Mouse (Mus musculus): ENCODE results near the gene Vmn1r139. TPM values are rescaled to one million over a fixed set of nuclear protein-coding genes. Genes with fewer than 3 reads are reported as not detected.
"Not testable (repeated sequence)": the region's sequence is repeated elsewhere in the genome, so short reads cannot be mapped to it uniquely, and the experiment has no call there.

Gene Vmn1r139
- not detected in 2 replicates for polyA plus RNA-seq (2015; fragmentation: Nextera tagmentation; extraction: Ambion mirVana)

GRCm38 (mm10) chr7:22068757-22069156 lies at the start of gene Vmn1r139:
Gene Vmn1r139 (plus strand): TSS chr7:22069057.
- not testable (repeated sequence) for H3K27me3 ChIP-seq (replicated peaks; ENCODE audit: control insufficient read depth, insufficient read depth, low read length); H3K9me3 ChIP-seq (ENCODE audit: control insufficient read depth, low read length); H3K27ac ChIP-seq (ENCODE audit: low read length); H3K4me2 ChIP-seq (ENCODE audit: low read length); H3K9ac ChIP-seq (replicated peaks; ENCODE audit: low read depth, low read length); ATAC-seq; H3K4me3 ChIP-seq (replicated peaks; ENCODE audit: low read length); H3K36me3 ChIP-seq (ENCODE audit: control insufficient read depth, insufficient read depth); H3K4me1 ChIP-seq (replicated peaks; ENCODE audit: control insufficient read depth, insufficient read depth, low read length)
- no CpG with 5 or more reads among the region's 7 CpGs for WGBS

DNA sequence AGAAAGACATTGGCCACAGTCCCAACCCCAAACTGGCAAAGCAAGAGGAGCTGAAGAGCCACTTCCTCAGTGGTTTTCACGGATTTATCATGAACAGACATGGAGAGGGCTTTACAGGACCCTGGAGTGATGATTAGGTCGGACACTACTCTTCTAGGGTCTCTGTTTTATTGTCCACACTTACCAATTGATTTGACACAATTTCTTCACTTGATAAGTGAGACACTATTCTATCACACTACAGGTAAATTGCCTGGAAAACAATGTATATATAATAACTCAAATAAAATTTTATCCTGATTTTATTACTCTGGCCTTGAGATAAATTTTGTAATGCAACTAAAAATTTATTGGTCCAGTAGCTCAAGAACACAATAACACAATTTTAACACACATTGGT lies 40.1 kb upstream of the Vmn1r139 start, which contains the start of gene Vmn1r138:
Vmn1r138 (minus strand) TSS at position 101 of the 400 bp plus-strand sequence.
- H3K4me1 ChIP-seq (replicated peaks; ENCODE audit: control insufficient read depth, insufficient read depth, low read length); H3K9me3 ChIP-seq (ENCODE audit: control insufficient read depth, low read length); H3K36me3 ChIP-seq (ENCODE audit: control insufficient read depth, insufficient read depth); H3K27me3 ChIP-seq (replicated peaks; ENCODE audit: control insufficient read depth, insufficient read depth, low read length); ATAC-seq; H3K4me2 ChIP-seq (ENCODE audit: low read length); H3K4me3 ChIP-seq (replicated peaks; ENCODE audit: low read length); H3K9ac ChIP-seq (replicated peaks; ENCODE audit: low read depth, low read length); H3K27ac ChIP-seq (ENCODE audit: low read length): not testable (repeated sequence)
- no CpG with 5 or more reads among the region's 2 CpGs for WGBS

- H3K9ac ChIP-seq (replicated peaks; ENCODE audit: low read depth, low read length); H3K27ac ChIP-seq (ENCODE audit: low read length); H3K27me3 ChIP-seq (replicated peaks; ENCODE audit: control insufficient read depth, insufficient read depth, low read length); ATAC-seq; H3K4me1 ChIP-seq (replicated peaks; ENCODE audit: control insufficient read depth, insufficient read depth, low read length); H3K4me2 ChIP-seq (ENCODE audit: low read length); H3K9me3 ChIP-seq (ENCODE audit: control insufficient read depth, low read length); H3K4me3 ChIP-seq (replicated peaks; ENCODE audit: low read length); H3K36me3 ChIP-seq (ENCODE audit: control insufficient read depth, insufficient read depth): not testable (repeated sequence)
- no CpG with 5 or more reads among the region's 1 CpGs for WGBS
Measured at GRCm38 (mm10) chr7:22056205-22056604, 12.7 kb upstream of the Vmn1r139 start, which contains the start of gene Gm6176. Gene Gm6176 (minus strand): TSS chr7:22056305.

GRCm38 (mm10) chr7:22118145-22118544 lies 49.3 kb downstream of the Vmn1r139 start, which contains the start of gene Gm16451:
Gene Gm16451 (minus strand): TSS chr7:22118245.
- not testable (repeated sequence) for H3K9me3 ChIP-seq (ENCODE audit: control insufficient read depth, low read length); H3K27me3 ChIP-seq (replicated peaks; ENCODE audit: control insufficient read depth, insufficient read depth, low read length); H3K4me1 ChIP-seq (replicated peaks; ENCODE audit: control insufficient read depth, insufficient read depth, low read length); H3K4me2 ChIP-seq (ENCODE audit: low read length); H3K4me3 ChIP-seq (replicated peaks; ENCODE audit: low read length); H3K27ac ChIP-seq (ENCODE audit: low read length); H3K9ac ChIP-seq (replicated peaks; ENCODE audit: low read depth, low read length); ATAC-seq; H3K36me3 ChIP-seq (ENCODE audit: control insufficient read depth, insufficient read depth)
- no CpG with 5 or more reads among the region's 2 CpGs for WGBS

DNA sequence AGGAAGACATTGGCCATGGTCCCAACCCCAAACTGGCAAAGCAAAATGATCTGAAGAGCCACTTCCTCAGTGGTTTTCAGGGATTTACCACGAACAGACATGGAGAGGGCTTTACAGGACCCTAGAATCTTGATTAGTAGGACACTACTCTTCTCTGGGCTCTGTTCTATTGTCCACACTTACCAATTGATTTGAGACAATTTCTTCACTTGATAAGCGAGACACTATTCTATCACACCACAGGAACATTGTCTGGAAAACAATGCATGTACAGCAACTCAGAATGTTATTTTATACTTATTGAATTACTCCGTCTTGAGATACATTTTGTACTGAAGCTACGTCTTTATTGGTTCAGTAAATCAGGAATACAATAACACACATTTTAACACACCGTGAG lies 65.8 kb downstream of the Vmn1r139 start, which contains the start of gene Gm10666:
Gm10666 (minus strand) TSS at position 101 of the 400 bp plus-strand sequence.
- not testable (repeated sequence) for H3K4me3 ChIP-seq (replicated peaks; ENCODE audit: low read length)

More for the DNA sequence above, 65.8 kb downstream of the Vmn1r139 start, which contains the start of gene Gm10666:
- ATAC-seq; H3K27ac ChIP-seq (ENCODE audit: low read length); H3K9ac ChIP-seq (replicated peaks; ENCODE audit: low read depth, low read length); H3K4me2 ChIP-seq (ENCODE audit: low read length); H3K36me3 ChIP-seq (ENCODE audit: control insufficient read depth, insufficient read depth); H3K27me3 ChIP-seq (replicated peaks; ENCODE audit: control insufficient read depth, insufficient read depth, low read length); H3K9me3 ChIP-seq (ENCODE audit: control insufficient read depth, low read length); H3K4me1 ChIP-seq (replicated peaks; ENCODE audit: control insufficient read depth, insufficient read depth, low read length): not testable (repeated sequence)
- WGBS, result no CpG with 5 or more reads among the region's 5 CpGs

Other genes starting within 250 kb of the Vmn1r139 start
- gene Vmn1r135, start 236.7 kb upstream of the Vmn1r139 start, polyA plus RNA-seq (2015; fragmentation: Nextera tagmentation; extraction: Ambion mirVana), result not detected in 2 replicates
- not detected in 2 replicates for gene Gm5725, start 224.8 kb upstream of the Vmn1r139 start, polyA plus RNA-seq (2015; fragmentation: Nextera tagmentation; extraction: Ambion mirVana)
- gene Gm5891, start 147.8 kb upstream of the Vmn1r139 start, polyA plus RNA-seq (2015; fragmentation: Nextera tagmentation; extraction: Ambion mirVana), result not detected in 2 replicates
- gene Vmn1r137, start 74.5 kb upstream of the Vmn1r139 start, polyA plus RNA-seq (2015; fragmentation: Nextera tagmentation; extraction: Ambion mirVana), result not detected in 2 replicates
- gene Vmn1r138, start 40.2 kb upstream of the Vmn1r139 start, polyA plus RNA-seq (2015; fragmentation: Nextera tagmentation; extraction: Ambion mirVana), result not detected in 2 replicates
- gene Gm6176, start 12.8 kb upstream of the Vmn1r139 start, polyA plus RNA-seq (2015; fragmentation: Nextera tagmentation; extraction: Ambion mirVana), result not detected in 2 replicates
- gene Gm16451, start 49.2 kb downstream of the Vmn1r139 start, polyA plus RNA-seq (2015; fragmentation: Nextera tagmentation; extraction: Ambion mirVana), result not detected in 2 replicates
- gene Gm10666, start 65.7 kb downstream of the Vmn1r139 start, polyA plus RNA-seq (2015; fragmentation: Nextera tagmentation; extraction: Ambion mirVana), result not detected in 2 replicates
- not detected in 2 replicates for gene Vmn1r142, start 95.0 kb downstream of the Vmn1r139 start, polyA plus RNA-seq (2015; fragmentation: Nextera tagmentation; extraction: Ambion mirVana)
- gene Vmn1r143, start 120.3 kb downstream of the Vmn1r139 start, polyA plus RNA-seq (2015; fragmentation: Nextera tagmentation; extraction: Ambion mirVana), result not detected in 2 replicates
- not detected in 2 replicates for gene Gm8653, start 132.2 kb downstream of the Vmn1r139 start, polyA plus RNA-seq (2015; fragmentation: Nextera tagmentation; extraction: Ambion mirVana)
- gene Gm8453, start 160.4 kb downstream of the Vmn1r139 start, polyA plus RNA-seq (2015; fragmentation: Nextera tagmentation; extraction: Ambion mirVana), result not detected in 2 replicates